ENCODE assay signal across 8 mouse cellular contexts in the genomic region with DNA sequence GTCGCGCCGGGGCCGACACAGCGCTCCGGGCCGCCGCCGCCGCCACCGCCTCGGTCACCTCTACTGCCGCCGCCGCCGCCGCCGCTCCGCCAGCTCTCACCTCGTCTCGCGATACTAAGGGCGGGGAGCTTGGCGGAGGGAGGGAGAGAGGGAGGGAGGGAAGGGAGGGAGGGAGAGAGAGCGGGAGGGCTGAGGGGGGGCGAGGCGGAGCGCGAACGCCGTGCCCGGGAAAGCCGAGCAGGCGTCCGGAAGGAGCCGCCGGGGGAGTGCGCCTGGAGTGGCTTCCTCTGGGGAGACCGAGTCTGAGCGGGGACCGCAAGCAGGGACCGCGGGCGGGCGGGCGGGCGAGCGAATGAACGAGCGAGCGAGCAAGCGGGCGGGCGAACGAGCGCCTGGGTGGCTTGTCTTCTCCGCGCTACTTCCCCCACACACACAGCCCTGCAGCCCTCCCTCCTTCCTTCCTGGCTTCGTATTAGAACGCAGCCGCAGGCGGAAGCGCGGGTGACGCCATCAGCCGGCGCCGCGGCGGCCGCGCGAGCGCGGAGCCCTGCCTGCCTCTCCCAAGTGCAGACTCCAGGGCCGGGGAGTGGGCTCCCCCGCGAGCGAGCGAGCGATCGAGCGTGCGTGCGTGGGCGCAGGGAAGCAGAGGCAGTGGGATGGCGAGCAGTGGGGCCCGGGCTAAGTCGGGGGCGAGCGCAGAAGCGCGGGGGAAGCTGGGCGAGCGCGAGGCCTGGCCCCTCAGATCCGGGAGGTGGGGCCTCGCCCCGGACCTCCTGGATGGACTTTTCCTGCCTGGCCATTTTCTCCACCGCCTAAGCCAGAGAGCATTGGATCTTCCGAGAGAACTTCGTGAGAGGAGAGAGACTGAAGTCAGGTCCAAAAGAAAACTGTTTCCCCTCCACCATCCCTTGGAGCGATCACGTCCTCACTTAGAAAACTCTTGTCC. TPM values are rescaled to one million over a fixed set of nuclear protein-coding genes. Genes with fewer than 3 reads are reported as not detected.
DNase-seq lines count a peak whose midpoint lies in the region; ATAC-seq and TF ChIP-seq lines count a peak whose summit lies in the region.

A gene (minus strand): TSS at position 457 of the 946 bp plus-strand sequence.

- TF ChIP-seq EP300 in liver, embryonic 14.5 days (IDR thresholded peaks at IDR 0.05; ENCODE audit: low read depth): no peak
- TF ChIP-seq EP300 in stomach, postnatal 0 days (optimal IDR thresholded peaks at IDR 0.05): no peak

- H3K4me3 ChIP-seq in brown adipose tissue, adult 24 weeks (ENCODE audit: insufficient read depth, low read depth, low read length): peak within 1 kb of the TSS; percentile 99
- peak within 1 kb of the TSS; percentile 76 to 97 for H3K4me3 ChIP-seq in heart, embryonic 14.5 days (ENCODE audit: control insufficient read depth in 1 of 2, insufficient read depth in 1 of 2, low read depth in 1 of 2, low read length in 2 of 2)
- H3K4me3 ChIP-seq in liver, embryonic 14.5 days (ENCODE audit: insufficient read depth in 1 of 2, low read depth in 2 of 2, low read length in 2 of 2): peak within 1 kb of the TSS; percentile 99
- H3K4me3 ChIP-seq in neural tube, embryonic 11.5 days (ENCODE audit: low read depth, low read length): peak within 1 kb of the TSS; percentile 91
- peak within 1 kb of the TSS; percentile 84 for H3K4me3 ChIP-seq in stomach, postnatal 0 days (ENCODE audit: low read depth, low read length)

- ATAC-seq in heart, embryonic 14.5 days (ENCODE audit: insufficient number of reproducible peaks, insufficient read depth, low FRiP score, low read depth): peak; percentile 92
- ATAC-seq in liver, embryonic 14.5 days (ENCODE audit: insufficient read depth): peak; percentile 87
- peak; percentile 91 for ATAC-seq in neural tube, embryonic 11.5 days (ENCODE audit: insufficient read depth, low FRiP score, low TSS enrichment)
- ATAC-seq in stomach, postnatal 0 days (ENCODE audit: low FRiP score, low TSS enrichment): peak; percentile 94

- under 1% methylated on average over 73 of the region's 104 CpGs for WGBS in heart, embryonic 14.5 days
- under 1% methylated on average over 100 of the region's 104 CpGs for WGBS in liver, embryonic 14.5 days (ENCODE audit: insufficient replicate concordance)
- WGBS in neural tube, embryonic 11.5 days: under 1% methylated on average over 63 of the region's 104 CpGs
- WGBS in stomach, postnatal 0 days: under 1% methylated on average over 58 of the region's 104 CpGs

- H3K27me3 ChIP-seq in heart, embryonic 14.5 days (ENCODE audit: control insufficient read depth, insufficient read depth, low read length): no peaks in the 10 kb centered on the region
- no peaks in the 10 kb centered on the region for H3K27me3 ChIP-seq in liver, embryonic 14.5 days (ENCODE audit: control insufficient read depth, insufficient read depth, low read length)
- H3K27me3 ChIP-seq in neural tube, embryonic 11.5 days (ENCODE audit: control insufficient read depth, insufficient read depth, low read length): no peaks in the 10 kb centered on the region
- H3K27me3 ChIP-seq in stomach, postnatal 0 days (ENCODE audit: control insufficient read depth, insufficient read depth, low read length): no peaks in the 10 kb centered on the region

- H3K4me2 ChIP-seq in heart, embryonic 14.5 days (ENCODE audit: low read length): peak within 1 kb of the TSS; percentile 82
- peak within 1 kb of the TSS; percentile 93 for H3K4me2 ChIP-seq in liver, embryonic 14.5 days (ENCODE audit: low read depth)
- H3K4me2 ChIP-seq in neural tube, embryonic 11.5 days (ENCODE audit: low read depth): peak within 1 kb of the TSS; percentile 60
- H3K4me2 ChIP-seq in stomach, postnatal 0 days (replicated peaks; ENCODE audit: low read depth): peak within 1 kb of the TSS; percentile 72

- DNase-seq in CD4-positive, CD25-positive, alpha-beta regulatory T cell, adult 2 months (ENCODE audit: low read depth, low spot score): peak; percentile 96
- DNase-seq in fibroblast of lung, adult 2 months (ENCODE audit: low read depth): peak; percentile 75
- peak; percentile 89 to 95 for DNase-seq in kidney, postnatal 25 days
- DNase-seq in liver, embryonic 14.5 days (ENCODE audit: low read depth in 3 of 3, low spot score in 3 of 3): peak; percentile 81 to 86 (median 83)
- DNase-seq in neural tube, embryonic 11.5 days (ENCODE audit: low spot score): peak; percentile 94
- peak; percentile 93 for DNase-seq in stomach, postnatal 0 days (ENCODE audit: low spot score)

- peak within 1 kb of the TSS; percentile 100 for H3K9ac ChIP-seq in heart, embryonic 14.5 days (ENCODE audit: low read length)
- peak within 1 kb of the TSS; percentile 97 for H3K9ac ChIP-seq in liver, embryonic 14.5 days (replicated peaks)
- H3K9ac ChIP-seq in neural tube, embryonic 11.5 days (ENCODE audit: low read length): peak within 1 kb of the TSS; percentile 96
- peak within 1 kb of the TSS; percentile 99 for H3K9ac ChIP-seq in stomach, postnatal 0 days (ENCODE audit: low read length)

- 0 out of 2 replicates have a peak, but pooled peaks cover 2% of the 10 kb centered on the region for H3K9me3 ChIP-seq in heart, embryonic 14.5 days (ENCODE audit: control insufficient read depth, low read length)
- H3K9me3 ChIP-seq in liver, embryonic 14.5 days (ENCODE audit: control insufficient read depth, low read length): no peaks in the 10 kb centered on the region
- no peaks in the 10 kb centered on the region for H3K9me3 ChIP-seq in neural tube, embryonic 11.5 days (ENCODE audit: control insufficient read depth, low read length)
- H3K9me3 ChIP-seq in stomach, postnatal 0 days (ENCODE audit: control insufficient read depth, low read length): no peaks in the 10 kb centered on the region

- H3K36me3 ChIP-seq in heart, embryonic 14.5 days (ENCODE audit: control insufficient read depth, insufficient read depth, low read length): peaks cover 15% of the 10 kb centered on the region
- H3K36me3 ChIP-seq in liver, embryonic 14.5 days (replicated peaks; ENCODE audit: control insufficient read depth, insufficient read depth, low read depth): peaks cover 3% of the 10 kb centered on the region; the same call in 1 of the 2 replicates
- no peaks in the 10 kb centered on the region for H3K36me3 ChIP-seq in neural tube, embryonic 11.5 days (ENCODE audit: control insufficient read depth, insufficient read depth, low read length)
- H3K36me3 ChIP-seq in stomach, postnatal 0 days (ENCODE audit: control insufficient read depth, insufficient read depth, low read length): no peaks in the 10 kb centered on the region

- no peak for TF ChIP-seq CTCF in liver, embryonic 14.5 days (IDR thresholded peaks at IDR 0.05; ENCODE audit: low read depth)
- TF ChIP-seq CTCF in stomach, postnatal 0 days (IDR thresholded peaks at IDR 0.05; ENCODE audit: low read depth): no peak

- peak within 1 kb of the TSS; percentile 99 for H3K27ac ChIP-seq in brown adipose tissue, adult 24 weeks (replicated peaks; ENCODE audit: low read depth, low read length)
- peak within 1 kb of the TSS; percentile 100 for H3K27ac ChIP-seq in heart, embryonic 14.5 days (replicated peaks in 1 of 2; ENCODE audit: control insufficient read depth in 1 of 2, insufficient read depth in 1 of 2, low read depth in 2 of 2, low read length in 2 of 2)
- peak within 1 kb of the TSS; percentile 91 for H3K27ac ChIP-seq in liver, embryonic 14.5 days
- peak within 1 kb of the TSS; percentile 98 for H3K27ac ChIP-seq in neural tube, embryonic 11.5 days (ENCODE audit: low read depth, low read length)
- H3K27ac ChIP-seq in stomach, postnatal 0 days (replicated peaks): peak within 1 kb of the TSS; percentile 100

- H3K4me1 ChIP-seq in brown adipose tissue, adult 24 weeks (ENCODE audit: control insufficient read depth, insufficient read depth, insufficient read length, low read length): no peaks in the 10 kb centered on the region; the same call in 1 of the 2 replicates
- H3K4me1 ChIP-seq in heart, embryonic 14.5 days (ENCODE audit: control insufficient read depth in 2 of 2, insufficient read depth in 2 of 2, low read length in 2 of 2): peaks cover 0 to 30% of the 10 kb centered on the region in 2 experiments; a peak in 3 of 4 replicates
- peaks cover 4 to 12% of the 10 kb centered on the region in 2 experiments for H3K4me1 ChIP-seq in liver, embryonic 14.5 days (replicated peaks; ENCODE audit: control insufficient read depth in 2 of 2, insufficient read depth in 2 of 2, low read length in 1 of 2)
- peaks cover 14% of the 10 kb centered on the region for H3K4me1 ChIP-seq in neural tube, embryonic 11.5 days (ENCODE audit: control insufficient read depth, insufficient read depth, low read length)
- no peaks in the 10 kb centered on the region for H3K4me1 ChIP-seq in stomach, postnatal 0 days (replicated peaks; ENCODE audit: control insufficient read depth, insufficient read depth)

RNA-seq across cellular contexts. Expression of the gene that starts here (rescaled TPM):
- 28.7 and 31.2 TPM in 2 replicates for polyA plus RNA-seq in brown adipose tissue, adult 24 weeks (2012; ENCODE audit: insufficient read depth, insufficient read length, missing spikeins)
- polyA plus RNA-seq in heart, embryonic 14.5 days (2014; fragmentation: Nextera tagmentation; extraction: Ambion mirVana): 26.2 and 26.5 TPM in 2 replicates
- polyA plus RNA-seq in liver, embryonic 14.5 days (2012; rRNA removed): 12.5 and 14.4 TPM in 2 replicates
- 10.8 and 11.3 TPM in 2 replicates for polyA plus RNA-seq in liver, embryonic 14.5 days (2014; fragmentation: Nextera tagmentation; extraction: Ambion mirVana)
- polyA plus RNA-seq in neural tube, embryonic 11.5 days (2014; fragmentation: Nextera tagmentation; extraction: Ambion mirVana): 28.7 and 29.8 TPM in 2 replicates
- polyA plus RNA-seq in stomach, postnatal 0 days (2015; fragmentation: Nextera tagmentation; extraction: Ambion mirVana): 12.5 and 12.9 TPM in 2 replicates

Comparison
In these comparisons a context has a peak if more than half of its experiments do, and no peak if none do; other contexts are left out.
1. Peak in every context shown above with its lines: DNase-seq, ATAC-seq, H3K4me3 ChIP-seq and H3K27ac ChIP-seq.